Mouse (Mus musculus) forebrain, embryonic 15.5 days (tissue): ENCODE measurements around the gene Rps6ka1. TPM values are rescaled to one million over a fixed set of nuclear protein-coding genes. Genes with fewer than 3 reads are reported as not detected.
"Not testable (repeated sequence)": the region's sequence is repeated elsewhere in the genome, so short reads cannot be mapped to it uniquely, and the experiment has no call there.

ENCODE experiments used
- ATAC-seq: fragments of 200-750 bp; cut with Nextera tagmentation; replicated peaks from 2 replicates; pipeline ENCODE4 v1.8.0; 2017; ENCODE audit warnings: mild to moderate bottlenecking, moderate TSS enrichment, moderate library complexity
- H3K27ac ChIP-seq: fragments of 300-500 bp; sonication (generic); replicated peaks from 2 replicates; pipeline ENCODE4 v1.5.1; 2015; ENCODE audit warnings: mild to moderate bottlenecking, inconsistent platforms
- H3K27me3 ChIP-seq: fragments of 300-500 bp; sonication (generic); 2 replicates; pipeline ENCODE4 v1.6.1; 2015; ENCODE audit warnings: inconsistent platforms
- H3K36me3 ChIP-seq: fragments of 300-500 bp; sonication (generic); 2 replicates; pipeline ENCODE4 v1.6.1; 2015; ENCODE audit warnings: mild to moderate bottlenecking, inconsistent platforms
- H3K4me1 ChIP-seq: fragments of 300-500 bp; sonication (generic); 2 replicates; pipeline ENCODE4 v1.6.1; 2015; ENCODE audit warnings: inconsistent platforms
- H3K4me2 ChIP-seq: fragments of 300-500 bp; sonication (generic); replicated peaks from 2 replicates; pipeline ENCODE4 v1.6.1; 2015; ENCODE audit warnings: mild to moderate bottlenecking, inconsistent platforms
- H3K4me3 ChIP-seq: fragments of 300-500 bp; sonication (generic); 2 replicates; pipeline ENCODE4 v1.5.1; 2015; ENCODE audit warnings: mild to moderate bottlenecking, inconsistent platforms
- H3K9ac ChIP-seq: fragments of 300-500 bp; sonication (generic); replicated peaks from 2 replicates; pipeline ENCODE4 v1.6.1; 2015; ENCODE audit warnings: mild to moderate bottlenecking, inconsistent platforms
- H3K9me3 ChIP-seq: fragments of 300-500 bp; sonication (generic); 2 replicates; pipeline ENCODE4 v1.6.1; 2016; ENCODE audit warnings: inconsistent platforms
- WGBS: fragments of 180-500 bp; shearing (Covaris S2); methylation state at CpG from one replicate; pipeline ENCODE4 v1.1.7; 2015; ENCODE audit warnings: mixed read lengths; 5-methylcytosine and 5-hydroxymethylcytosine counted together
- polyA plus RNA-seq: library from polyadenylated mRNA; unstranded; fragments of >200 nt; fragmentation: Nextera tagmentation; extraction: Ambion mirVana; gene quantifications from 2 replicates; pipeline ENCODE4 v1.2.1, GENCODE M21; 2015

Rps6ka1 gene
- polyA plus RNA-seq, result 15.6 and 16.5 TPM in 2 replicates

DNA sequence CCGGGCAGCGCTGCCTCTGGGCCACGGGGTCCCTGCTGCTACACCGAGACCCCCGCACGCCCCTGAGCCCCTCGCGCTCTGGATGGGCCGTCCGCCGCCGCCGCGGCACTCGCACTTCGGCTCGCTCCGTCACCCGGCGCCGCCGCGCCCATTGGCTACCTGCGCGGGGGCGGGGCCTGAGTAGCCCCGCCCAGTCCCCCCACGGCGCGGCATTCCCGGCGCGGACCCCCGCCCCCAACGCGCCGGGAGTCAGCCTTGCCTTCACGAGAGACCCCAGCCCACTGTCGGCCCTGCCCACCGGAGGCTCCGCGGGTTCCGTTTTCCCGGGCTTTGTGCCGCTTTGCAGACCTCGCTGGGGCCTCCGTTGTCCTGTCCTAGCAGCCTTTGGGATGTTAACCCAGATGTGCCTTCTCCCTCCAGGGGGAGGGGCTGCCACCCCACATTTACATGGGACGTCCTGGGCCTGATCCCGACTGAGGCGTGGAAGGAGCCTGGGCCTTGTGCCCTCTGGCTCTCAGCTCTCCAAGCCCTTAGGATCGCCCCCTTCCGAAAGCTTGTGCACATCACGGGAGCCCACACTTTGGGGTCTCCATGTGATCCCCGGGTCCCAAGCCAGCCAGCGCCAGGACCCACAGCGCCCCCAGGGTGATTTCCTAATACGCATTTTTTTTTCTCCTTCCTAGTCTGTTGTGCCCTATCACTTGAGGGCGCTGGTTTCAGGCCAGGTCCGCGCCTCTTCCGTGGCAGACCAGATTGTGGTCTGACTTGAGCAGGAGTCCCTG, at the start of gene Rps6ka1:
Rps6ka1 (minus strand) TSS at position 126 of the 782 bp plus-strand sequence.
- no peaks in the 10 kb centered on the region for H3K9me3 ChIP-seq
- H3K27ac ChIP-seq, result peak within 1 kb of the TSS; percentile 77
- H3K9ac ChIP-seq, result peak within 1 kb of the TSS; percentile 77
- peak; percentile 87 for ATAC-seq
- H3K4me1 ChIP-seq, result peaks cover 9% of the 10 kb centered on the region
- peak within 1 kb of the TSS; percentile 93 for H3K4me2 ChIP-seq
- no peaks in the 10 kb centered on the region for H3K36me3 ChIP-seq
- H3K27me3 ChIP-seq, result no peaks in the 10 kb centered on the region
- WGBS, result 1% methylated on average over 54 of the region's 61 CpGs
- peak within 1 kb of the TSS; percentile 76 for H3K4me3 ChIP-seq

DNA sequence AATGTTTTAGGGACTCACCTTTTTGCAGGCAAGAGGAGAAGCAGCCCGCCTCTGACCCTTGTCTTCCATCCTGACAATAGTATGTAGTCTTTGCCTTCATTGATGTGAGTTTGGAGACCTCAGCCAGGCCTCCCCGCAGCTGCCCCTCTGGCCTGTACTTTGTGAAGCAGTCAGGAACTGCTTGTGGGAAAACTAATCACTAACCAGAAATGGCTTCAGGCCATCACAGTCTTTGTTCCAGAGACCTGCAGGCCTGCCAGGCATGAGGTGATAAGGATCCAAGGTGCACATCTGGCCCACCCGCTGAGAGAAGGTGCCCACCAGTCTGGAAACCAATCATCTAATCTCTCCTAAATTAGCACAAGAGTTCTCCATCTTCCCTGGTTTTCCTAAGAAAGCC, 44.2 kb upstream of the Rps6ka1 start:
- Histone ChIP-seq H3K9me3 (no peaks in the 10 kb centered on the region), H3K36me3 (no peaks in the 10 kb centered on the region)
- WGBS, result 80% methylated on average over 3 of the region's 3 CpGs

DNA sequence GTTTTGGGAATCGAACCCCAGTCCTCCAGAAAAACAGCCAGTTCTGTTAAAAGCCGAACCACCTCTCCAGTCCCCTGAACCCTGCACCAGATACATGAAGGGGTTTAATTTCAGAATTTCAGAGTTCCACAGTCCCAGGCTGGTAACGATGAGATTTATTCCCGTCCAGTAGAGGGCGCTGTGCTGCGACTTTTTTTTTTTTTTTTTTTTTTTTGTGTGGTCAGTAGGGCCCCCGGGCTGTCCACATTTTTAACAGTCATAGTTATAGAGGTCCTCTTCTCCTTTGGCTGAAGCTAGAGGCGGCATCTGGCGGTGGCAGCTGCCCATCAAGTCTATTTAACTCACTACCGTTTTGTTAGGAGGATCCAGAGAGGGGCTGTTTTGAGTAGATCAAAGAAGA, 43.8 kb upstream of the Rps6ka1 start:
- Histone ChIP-seq H3K27ac (no peak overlapping the region), H3K36me3 (no peaks in the 10 kb centered on the region), H3K4me2 (no peak overlapping the region), H3K9me3 (no peaks in the 10 kb centered on the region), H3K4me3 (no peak overlapping the region), H3K27me3 (no peaks in the 10 kb centered on the region), H3K4me1 (no peaks in the 10 kb centered on the region), H3K9ac (no peak overlapping the region)
- WGBS, result 12% methylated on average over 10 of the region's 10 CpGs
- no peak for ATAC-seq

More for the DNA sequence above, 44.2 kb upstream of the Rps6ka1 start:
- H3K4me1 ChIP-seq, result no peaks in the 10 kb centered on the region
- H3K4me3 ChIP-seq, result no peak overlapping the region
- no peak overlapping the region for H3K27ac ChIP-seq
- no peak overlapping the region for H3K9ac ChIP-seq
- H3K27me3 ChIP-seq, result no peaks in the 10 kb centered on the region
- no peak for ATAC-seq
- H3K4me2 ChIP-seq, result no peak overlapping the region

GRCm38 (mm10) chr4:133929278-133929670, 41.7 kb upstream of the Rps6ka1 start:
- Histone ChIP-seq H3K27me3 (no peaks in the 10 kb centered on the region), H3K9ac (no peak overlapping the region), H3K9me3 (no peaks in the 10 kb centered on the region), H3K27ac (no peak overlapping the region), H3K36me3 (no peaks in the 10 kb centered on the region), H3K4me3 (no peak overlapping the region), H3K4me2 (no peak overlapping the region), H3K4me1 (no peaks in the 10 kb centered on the region)
- no peak for ATAC-seq
- WGBS, result 64% methylated on average over 7 of the region's 7 CpGs

DNA sequence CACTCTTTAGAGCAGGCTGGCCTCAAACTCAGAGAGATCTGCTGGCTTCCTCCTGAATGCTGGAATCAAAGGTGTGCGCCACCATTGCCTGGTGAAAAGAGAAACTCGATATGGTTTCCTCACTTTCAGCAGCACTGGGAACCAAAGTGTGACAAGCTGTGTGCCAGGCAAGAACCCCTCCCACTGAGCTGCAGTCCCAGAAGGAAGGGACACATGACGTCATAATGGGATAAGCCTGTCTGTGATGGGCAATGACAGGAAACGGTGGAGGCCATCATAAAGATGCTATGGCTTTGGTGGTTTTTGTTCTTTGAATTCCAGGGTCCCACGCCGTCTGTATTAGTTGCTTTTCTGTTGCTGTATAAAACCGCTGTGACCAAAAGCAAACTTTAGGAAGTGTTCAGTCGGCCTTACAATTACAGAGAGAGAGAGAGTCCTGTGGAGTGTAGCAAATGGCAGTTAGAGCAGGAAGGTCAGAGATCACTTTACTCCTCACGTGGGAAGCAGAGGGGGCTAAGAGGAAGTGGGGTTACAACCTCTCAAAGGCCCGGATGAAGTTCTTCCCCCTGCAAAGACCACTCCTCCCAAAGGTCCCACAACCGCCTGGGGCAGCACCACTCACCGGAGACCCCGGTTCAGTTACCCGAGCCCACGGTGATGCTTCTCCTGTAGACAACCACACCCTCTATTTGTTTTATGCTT, 41.1 kb upstream of the Rps6ka1 start:
- H3K4me1 ChIP-seq, result no peaks in the 10 kb centered on the region
- H3K4me2 ChIP-seq, result no peak overlapping the region
- H3K9ac ChIP-seq, result no peak overlapping the region
- 70% methylated on average over 15 of the region's 15 CpGs for WGBS
- no peak for ATAC-seq
- no peak overlapping the region for H3K4me3 ChIP-seq
- H3K36me3 ChIP-seq, result no peaks in the 10 kb centered on the region
- no peaks in the 10 kb centered on the region for H3K27me3 ChIP-seq
- no peak overlapping the region for H3K27ac ChIP-seq
- no peaks in the 10 kb centered on the region for H3K9me3 ChIP-seq

- 86% methylated on average over 4 of the region's 4 CpGs for WGBS
- no peak overlapping the region for H3K4me3 ChIP-seq
Observed at GRCm38 (mm10) chr4:133925204-133925603, 37.6 kb upstream of the Rps6ka1 start.

GRCm38 (mm10) chr4:133923743-133924142, 36.1 kb upstream of the Rps6ka1 start:
- H3K27me3 ChIP-seq, result no peaks in the 10 kb centered on the region
- H3K9ac ChIP-seq, result no peak overlapping the region
- 90% methylated on average over 5 of the region's 5 CpGs for WGBS
- H3K4me1 ChIP-seq, result no peaks in the 10 kb centered on the region
- no peak overlapping the region for H3K4me2 ChIP-seq
- H3K27ac ChIP-seq, result no peak overlapping the region
- no peak overlapping the region for H3K4me3 ChIP-seq
- H3K36me3 ChIP-seq, result no peaks in the 10 kb centered on the region
- ATAC-seq, result no peak
- H3K9me3 ChIP-seq, result no peaks in the 10 kb centered on the region

More at GRCm38 (mm10) chr4:133925204-133925603, 37.6 kb upstream of the Rps6ka1 start:
- ATAC-seq, result no peak
- Histone ChIP-seq H3K27me3 (no peaks in the 10 kb centered on the region), H3K36me3 (no peaks in the 10 kb centered on the region), H3K4me1 (no peaks in the 10 kb centered on the region), H3K27ac (no peak overlapping the region), H3K4me2 (no peak overlapping the region), H3K9ac (no peak overlapping the region), H3K9me3 (no peaks in the 10 kb centered on the region)

DNA sequence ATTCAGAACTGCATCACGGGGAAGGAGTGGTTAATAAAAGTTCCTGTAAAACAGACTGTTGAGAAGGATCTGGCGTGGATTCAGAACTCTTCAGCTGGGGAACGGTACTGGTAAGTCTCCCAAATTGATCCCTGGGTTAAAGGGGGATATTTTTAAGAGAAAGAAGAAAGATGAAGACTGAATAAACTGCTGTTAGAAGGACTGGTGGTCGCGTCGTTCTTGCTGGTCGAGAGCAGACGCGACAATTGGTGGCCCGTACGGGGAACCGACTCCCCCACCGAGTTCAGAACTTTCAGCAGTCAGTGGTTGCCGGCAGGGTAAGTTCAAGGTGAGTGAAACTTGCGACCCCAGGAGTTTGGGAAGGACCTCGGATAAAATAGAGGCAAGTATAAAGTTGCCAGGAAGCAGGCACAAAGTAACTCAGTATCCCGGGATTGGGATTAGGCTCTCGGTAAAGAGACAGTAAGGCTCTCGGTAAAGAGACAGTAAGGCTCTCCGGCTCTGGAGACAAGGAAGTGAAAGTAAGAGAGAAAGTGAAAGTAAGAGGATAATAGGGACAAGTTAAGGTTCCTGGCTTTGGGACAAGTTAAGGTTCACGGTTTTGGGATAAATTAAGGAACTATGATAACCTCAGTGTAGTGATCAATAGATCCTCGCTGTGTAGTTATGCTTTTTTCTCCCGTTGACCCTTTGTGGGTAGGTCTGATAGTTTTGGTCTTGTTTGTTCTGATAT, 30.7 kb upstream of the Rps6ka1 start:
- 88% methylated on average over 23 of the region's 23 CpGs for WGBS

DNA sequence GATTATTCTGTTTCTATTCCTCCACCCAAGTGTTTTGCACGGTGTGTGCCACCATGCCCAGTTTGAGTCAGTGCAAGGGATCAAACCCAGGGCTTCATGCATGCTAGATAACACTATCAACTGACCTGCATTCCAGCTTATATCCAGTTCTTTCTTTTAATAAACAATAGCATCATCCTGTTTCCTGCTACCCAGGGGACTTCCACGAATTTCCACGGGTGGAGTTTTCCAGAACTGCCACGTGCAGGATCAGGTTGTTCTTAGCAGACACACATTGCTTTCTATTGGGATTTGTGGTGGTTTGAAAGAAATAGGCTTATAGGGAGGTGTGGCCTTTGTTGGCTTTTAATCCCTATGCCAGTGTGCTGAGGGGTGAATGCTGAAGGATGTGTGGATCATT, 24.4 kb upstream of the Rps6ka1 start:
- H3K27ac ChIP-seq, result no peak overlapping the region
- whole genome bisulfite sequencing, result 76% methylated on average over 4 of the region's 4 CpGs
- no peaks in the 10 kb centered on the region for H3K27me3 ChIP-seq
- H3K9ac ChIP-seq, result no peak overlapping the region
- H3K4me2 ChIP-seq, result no peak overlapping the region
- H3K4me1 ChIP-seq, result peaks cover 15% of the 10 kb centered on the region
- H3K9me3 ChIP-seq, result no peaks in the 10 kb centered on the region
- no peak overlapping the region for H3K4me3 ChIP-seq
- ATAC-seq, result no peak
- no peaks in the 10 kb centered on the region for H3K36me3 ChIP-seq

More for the DNA sequence above, 30.7 kb upstream of the Rps6ka1 start:
- H3K27ac ChIP-seq, H3K4me1 ChIP-seq, ATAC-seq, H3K36me3 ChIP-seq, H3K4me3 ChIP-seq, H3K4me2 ChIP-seq, H3K27me3 ChIP-seq, H3K9ac ChIP-seq, H3K9me3 ChIP-seq: not testable (repeated sequence)

- peak overlapping the region; percentile 88 for H3K4me2 ChIP-seq
- no peaks in the 10 kb centered on the region for H3K27me3 ChIP-seq
- WGBS, result under 1% methylated on average over 57 of the region's 57 CpGs
- H3K27ac ChIP-seq, result peak overlapping the region; percentile 90
- H3K4me1 ChIP-seq, result peaks cover 15% of the 10 kb centered on the region
- H3K36me3 ChIP-seq, result no peaks in the 10 kb centered on the region
- peak; percentile 98 for ATAC-seq
- peak overlapping the region; percentile 82 for H3K4me3 ChIP-seq
- no peaks in the 10 kb centered on the region for H3K9me3 ChIP-seq
- peak overlapping the region; percentile 64 for H3K9ac ChIP-seq
Observed at GRCm38 (mm10) chr4:133910236-133911211, 22.9 kb upstream of the Rps6ka1 start.

GRCm38 (mm10) chr4:133908051-133908450, 20.5 kb upstream of the Rps6ka1 start:
- H3K36me3 ChIP-seq, result no peaks in the 10 kb centered on the region
- H3K4me3 ChIP-seq, result no peak overlapping the region
- no peak overlapping the region; the same call in 1 of the 2 replicates for H3K27ac ChIP-seq
- H3K4me2 ChIP-seq, result no peak overlapping the region
- H3K27me3 ChIP-seq, result no peaks in the 10 kb centered on the region
- no peak for ATAC-seq
- H3K9me3 ChIP-seq, result no peaks in the 10 kb centered on the region
- H3K4me1 ChIP-seq, result peaks cover 15% of the 10 kb centered on the region
- WGBS, result 90% methylated on average over 6 of the region's 6 CpGs
- H3K9ac ChIP-seq, result no peak overlapping the region
